10 mouse cellular contexts compared by ENCODE assay signal in genomic region chr7:99236888-99237660, GRCm38 (mm10). TPM values are rescaled to one million over a fixed set of nuclear protein-coding genes. Genes with fewer than 3 reads are reported as not detected.
A peak's percentile ranks its signal among the peaks of the same experiment; 100 is the strongest.
DNase-seq lines count a peak whose midpoint lies in the region; ATAC-seq and TF ChIP-seq lines count a peak whose summit lies in the region.
"Had no signal": no experiment of that assay in that cellular context is flagged by ENCODE, and none has a peak within 500 bp of the region (broad histone marks: within the 10 kb centered on the region; RNA-seq: fewer than 3 reads in every experiment).

No protein-coding gene starts in this region.

- no peak for ATAC-seq in intestine, postnatal 0 days
- ATAC-seq in neural tube, embryonic 11.5 days (ENCODE audit: insufficient read depth, low FRiP score, low TSS enrichment), result no peak
- ATAC-seq: lung, postnatal 0 days had no signal

- peak; percentile 42 for DNase-seq in kidney, postnatal 10 days
- no peak for DNase-seq in kidney, adult 18-20 months
- DNase-seq in embryo, embryonic 10 days (ENCODE audit: low spot score), result peak; percentile 78
- peak; percentile 43 for DNase-seq in neural tube, embryonic 11.5 days (ENCODE audit: low spot score)
- no peak for DNase-seq in layer of hippocampus, postnatal 10 days (ENCODE audit: low spot score in 2 of 2)
- no peak for DNase-seq in ovary, postnatal 10 days (ENCODE audit: low spot score)

- H3K4me1 ChIP-seq in intestine, postnatal 0 days (replicated peaks; ENCODE audit: control insufficient read depth, insufficient read depth, low read length), result 0 out of 2 replicates have a peak, but pooled peaks cover 12% of the 10 kb centered on the region
- peaks cover 16% of the 10 kb centered on the region; the same call in 1 of the 2 replicates for H3K4me1 ChIP-seq in neural tube, embryonic 11.5 days (ENCODE audit: control insufficient read depth, insufficient read depth, low read length)

- no peaks in the 10 kb centered on the region for H3K36me3 ChIP-seq in intestine, postnatal 0 days (ENCODE audit: control insufficient read depth, insufficient read depth)
- H3K36me3 ChIP-seq in neural tube, embryonic 11.5 days (ENCODE audit: control insufficient read depth, insufficient read depth, low read length), result no peaks in the 10 kb centered on the region
- H3K36me3 ChIP-seq: embryonic facial prominence, embryonic 13.5 days; heart, embryonic 13.5 days had no signal

- no peak for TF ChIP-seq CTCF in intestine, postnatal 0 days (IDR thresholded peaks at IDR 0.05; ENCODE audit: low read depth)

- 44% methylated on average over 8 of the region's 8 CpGs for WGBS in intestine, postnatal 0 days
- 11% methylated on average over 8 of the region's 8 CpGs for WGBS in neural tube, embryonic 11.5 days

- H3K9me3 ChIP-seq in intestine, postnatal 0 days (ENCODE audit: control insufficient read depth), result no peaks in the 10 kb centered on the region
- H3K9me3 ChIP-seq in neural tube, embryonic 11.5 days (ENCODE audit: control insufficient read depth, low read length), result no peaks in the 10 kb centered on the region
- H3K9me3 ChIP-seq: embryonic facial prominence, embryonic 13.5 days; heart, embryonic 13.5 days had no signal

- no peaks in the 10 kb centered on the region for H3K27me3 ChIP-seq in intestine, postnatal 0 days (replicated peaks; ENCODE audit: control insufficient read depth, insufficient read depth, low read length)
- H3K27me3 ChIP-seq in neural tube, embryonic 11.5 days (ENCODE audit: control insufficient read depth, insufficient read depth, low read length), result no peaks in the 10 kb centered on the region

- peak overlapping the region; percentile 88 for H3K27ac ChIP-seq in intestine, postnatal 0 days (ENCODE audit: low read depth, low read length)
- H3K27ac ChIP-seq in neural tube, embryonic 11.5 days (ENCODE audit: low read depth, low read length), result no peak overlapping the region
- H3K27ac ChIP-seq: embryonic facial prominence, embryonic 13.5 days; heart, embryonic 13.5 days had no signal

- peak overlapping the region; percentile 51 for H3K4me3 ChIP-seq in intestine, postnatal 0 days (ENCODE audit: low read depth, low read length)
- no peak overlapping the region for H3K4me3 ChIP-seq in neural tube, embryonic 11.5 days (ENCODE audit: low read depth, low read length)
- H3K4me3 ChIP-seq: embryonic facial prominence, embryonic 13.5 days had no signal

- H3K4me2 ChIP-seq in intestine, postnatal 0 days (replicated peaks; ENCODE audit: low read depth), result peak overlapping the region; percentile 74
- no peak overlapping the region for H3K4me2 ChIP-seq in neural tube, embryonic 11.5 days (ENCODE audit: low read depth)

- peak overlapping the region; percentile 26; the same call in 1 of the 2 replicates for H3K9ac ChIP-seq in intestine, postnatal 0 days (ENCODE audit: low read depth, low read length)
- no peak overlapping the region for H3K9ac ChIP-seq in neural tube, embryonic 11.5 days (ENCODE audit: low read length)

RNA-seq across cellular contexts. Expression of gene Mogat2, which starts 1.3 kb away (rescaled TPM):
- polyA plus RNA-seq in intestine, postnatal 0 days (2015; fragmentation: Nextera tagmentation; extraction: Ambion mirVana), result 362 and 402 TPM in 2 replicates
- 10.1 and 10.3 TPM in 2 replicates for polyA plus RNA-seq in neural tube, embryonic 11.5 days (2014; fragmentation: Nextera tagmentation; extraction: Ambion mirVana)
- not detected for total RNA-seq in layer of hippocampus, postnatal 10 days (2021)

RNA-seq across cellular contexts. Expression of gene Map6, which starts 30.2 kb away (rescaled TPM):
- 3.7 and 4.1 TPM in 2 replicates for polyA plus RNA-seq in intestine, postnatal 0 days (2015; fragmentation: Nextera tagmentation; extraction: Ambion mirVana)
- 46.7 and 57.0 TPM in 2 replicates for polyA plus RNA-seq in neural tube, embryonic 11.5 days (2014; fragmentation: Nextera tagmentation; extraction: Ambion mirVana)
- total RNA-seq in layer of hippocampus, postnatal 10 days (2021), result 100 to 1,000 TPM; 178 to 182 TPM

RNA-seq across cellular contexts. Expression of gene Dgat2, which starts 54.6 kb away (rescaled TPM):
- polyA plus RNA-seq in intestine, postnatal 0 days (2015; fragmentation: Nextera tagmentation; extraction: Ambion mirVana), result 1,614 and 1,691 TPM in 2 replicates
- 12.7 and 15.5 TPM in 2 replicates for polyA plus RNA-seq in neural tube, embryonic 11.5 days (2014; fragmentation: Nextera tagmentation; extraction: Ambion mirVana)
- 10 to 100 TPM; 77.9 to 82.9 TPM for total RNA-seq in layer of hippocampus, postnatal 10 days (2021)

Comparison
In these comparisons a context has a peak if more than half of its experiments do, and no peak if none do; other contexts are left out.
1. DNase-seq: peak in kidney, postnatal 10 days (single experiment), embryo, embryonic 10 days (single experiment) and neural tube, embryonic 11.5 days (single experiment); none in kidney, adult 18-20 months (single experiment), layer of hippocampus, postnatal 10 days (0 of 2) and ovary, postnatal 10 days (single experiment).
2. RNA of gene Mogat2, which starts 1.3 kb away (polyA plus RNA-seq): 362 to 402 TPM in intestine, postnatal 0 days; 10.1 to 10.3 TPM in neural tube, embryonic 11.5 days; every median in the first group is over 10 times any median in the second.
3. RNA of gene Dgat2, which starts 54.6 kb away (polyA plus RNA-seq): 1,614 to 1,691 TPM in intestine, postnatal 0 days; 12.7 to 15.5 TPM in neural tube, embryonic 11.5 days; every median in the first group is over 10 times any median in the second.